Mouse (Mus musculus) MEL (cell line): ENCODE measurements around the gene Il17f. TPM values are rescaled to one million over a fixed set of nuclear protein-coding genes. Genes with fewer than 3 reads are reported as not detected.

Source experiments
- DNase-seq: peaks from one replicate; pipeline ENCODE4 v3.0.0; 2011; ENCODE audit warnings: low read depth, low spot score
- H3K27ac ChIP-seq: 2 replicates; pipeline ENCODE4 v1.5.1; 2012; ENCODE audit warnings: low read depth, mild to moderate bottlenecking, control low read depth, low read length, moderate library complexity; ENCODE audit not compliant: control insufficient read depth
- H3K27me3 ChIP-seq, 2 experiments: fragments of 150-350 bp in 1 of 2; sonication (generic) in 1 of 2; 2 replicates each; pipeline ENCODE4 v1.6.1; 2012; ENCODE audit warnings: low read length in 2 of 2, mild to moderate bottlenecking in 2 of 2, improper control_type of control experiment in 1 of 2, moderate library complexity in 1 of 2; ENCODE audit not compliant: insufficient read depth in 2 of 2, control insufficient read depth in 1 of 2
- H3K36me3 ChIP-seq, 2 experiments: 2 replicates each; pipeline ENCODE4 v1.6.1; 2012 to 2014; ENCODE audit warnings: low read length in 2 of 2, improper control_type of control experiment in 1 of 2, inconsistent platforms in 1 of 2, mild to moderate bottlenecking in 1 of 2; ENCODE audit not compliant: insufficient read depth in 2 of 2, control insufficient read depth in 1 of 2
- H3K4me1 ChIP-seq, 2 experiments: fragments of 150-350 bp in 1 of 2; sonication (generic) in 1 of 2; 2 replicates each; pipeline ENCODE4 v1.6.1; 2012; ENCODE audit warnings: low read length in 2 of 2, improper control_type of control experiment in 1 of 2, mild to moderate bottlenecking in 1 of 2; ENCODE audit not compliant: insufficient read depth in 2 of 2, control insufficient read depth in 1 of 2
- H3K4me3 ChIP-seq, 2 experiments: fragments of 150-350 bp in 1 of 2; sonication (generic) in 1 of 2; 2 replicates each; pipeline ENCODE4 v1.5.1; 2012; ENCODE audit warnings: low read depth in 2 of 2, low read length in 2 of 2, mild to moderate bottlenecking in 2 of 2, moderate library complexity in 2 of 2, control low read depth in 1 of 2, improper control_type of control experiment in 1 of 2; ENCODE audit not compliant: control insufficient read depth in 1 of 2, insufficient read depth in 1 of 2
- H3K79me2 ChIP-seq: 2 replicates; pipeline ENCODE4 v1.6.1; 2012; ENCODE audit warnings: mild to moderate bottlenecking, low read length, moderate library complexity; ENCODE audit not compliant: control insufficient read depth, poor library complexity, insufficient read depth
- H3K9ac ChIP-seq: 2 replicates; pipeline ENCODE4 v1.6.1; 2012; ENCODE audit warnings: low read depth, mild to moderate bottlenecking, control low read depth, low read length, moderate library complexity; ENCODE audit not compliant: control insufficient read depth, poor library complexity, severe bottlenecking
- H3K9me3 ChIP-seq: fragments of 150-350 bp; sonication (generic); replicated peaks from 2 replicates; pipeline ENCODE4 v1.6.1; 2012; ENCODE audit warnings: mild to moderate bottlenecking, low read length, improper control_type of control experiment, moderate library complexity; ENCODE audit not compliant: insufficient read depth
- CHD2 ChIP-seq: IDR thresholded peaks from 2 replicates; pipeline ENCODE4 v1.6.1; 2011; ENCODE audit warnings: low read length, improper control_type of control experiment
- E2F4 ChIP-seq: IDR thresholded peaks from 2 replicates; pipeline ENCODE4 v1.6.1; 2011; ENCODE audit warnings: low read depth, low read length, improper control_type of control experiment, borderline replicate concordance
- ELF1 ChIP-seq: IDR thresholded peaks from 2 replicates; pipeline ENCODE4 v1.6.1; 2014; ENCODE audit warnings: low read depth, mild to moderate bottlenecking, inconsistent platforms, low read length, improper control_type of control experiment, moderate library complexity
- EP300 ChIP-seq, 2 experiments: IDR thresholded peaks; 2 replicates each; pipeline ENCODE4 v1.6.1; 2011; ENCODE audit warnings: improper control_type of control experiment in 2 of 2, low read length in 2 of 2, low read depth in 1 of 2, mild to moderate bottlenecking in 1 of 2
- ETS1 ChIP-seq: IDR thresholded peaks from 2 replicates; pipeline ENCODE4 v1.6.1; 2012; ENCODE audit warnings: low read depth, mild to moderate bottlenecking, inconsistent platforms, low read length, improper control_type of control experiment, moderate library complexity
- GABPA ChIP-seq: IDR thresholded peaks from 2 replicates; pipeline ENCODE4 v1.6.1; 2012; ENCODE audit warnings: low read depth, mild to moderate bottlenecking, inconsistent platforms, low read length, improper control_type of control experiment, moderate library complexity
- HCFC1 ChIP-seq: IDR thresholded peaks from 2 replicates; pipeline ENCODE4 v1.6.1; 2012; ENCODE audit warnings: low read depth, mild to moderate bottlenecking, inconsistent platforms, low read length, improper control_type of control experiment, moderate library complexity
- JUND ChIP-seq: IDR thresholded peaks from 2 replicates; pipeline ENCODE4 v1.6.1; 2011; ENCODE audit warnings: low read depth, mild to moderate bottlenecking, improper control_type of control experiment, low read length
- MAFK ChIP-seq: IDR thresholded peaks from 2 replicates; pipeline ENCODE4 v1.6.1; 2011; ENCODE audit warnings: low read depth, mild to moderate bottlenecking, low read length, improper control_type of control experiment, borderline replicate concordance
- MYB ChIP-seq: IDR thresholded peaks from 2 replicates; pipeline ENCODE4 v1.6.1; 2011; ENCODE audit warnings: mild to moderate bottlenecking, low read depth, low read length, improper control_type of control experiment
- MYC ChIP-seq: IDR thresholded peaks from 2 replicates; pipeline ENCODE4 v1.6.1; 2011; ENCODE audit warnings: low read depth, mild to moderate bottlenecking, low read length, improper control_type of control experiment, moderate library complexity
- NRF1 ChIP-seq: IDR thresholded peaks from 2 replicates; pipeline ENCODE4 v1.6.1; 2014; ENCODE audit warnings: low read depth, mild to moderate bottlenecking, inconsistent platforms, low read length, improper control_type of control experiment, moderate library complexity; ENCODE audit not compliant: poor library complexity, insufficient read depth, severe bottlenecking
- POLR2A ChIP-seq, 2 experiments: IDR thresholded peaks; 2 replicates each; pipeline ENCODE4 v1.6.1; 2011 to 2012; ENCODE audit warnings: low read length in 2 of 2, mild to moderate bottlenecking in 2 of 2, control low read depth in 1 of 2, improper control_type of control experiment in 1 of 2, low read depth in 1 of 2, moderate library complexity in 1 of 2; ENCODE audit not compliant: control insufficient read depth in 1 of 2, insufficient read depth in 1 of 2, poor library complexity in 1 of 2
- RAD21 ChIP-seq: IDR thresholded peaks from 2 replicates; pipeline ENCODE4 v1.6.1; 2011; ENCODE audit warnings: mild to moderate bottlenecking, low read depth, low read length, improper control_type of control experiment
- RCOR1 ChIP-seq: IDR thresholded peaks from 2 replicates; pipeline ENCODE4 v1.6.1; 2012; ENCODE audit warnings: low read depth, mild to moderate bottlenecking, inconsistent platforms, low read length, improper control_type of control experiment
- SIN3A ChIP-seq: IDR thresholded peaks from 2 replicates; pipeline ENCODE4 v1.6.1; 2012; ENCODE audit warnings: low read length, improper control_type of control experiment, inconsistent platforms
- SMC3 ChIP-seq: IDR thresholded peaks from 2 replicates; pipeline ENCODE4 v1.6.1; 2011; ENCODE audit warnings: low read depth, low read length, improper control_type of control experiment
- TBP ChIP-seq: IDR thresholded peaks from 2 replicates; pipeline ENCODE4 v1.8.0; 2011; ENCODE audit warnings: low read depth, low read length, improper control_type of control experiment
- USF1 ChIP-seq: IDR thresholded peaks from 2 replicates; pipeline ENCODE4 v1.6.1; 2014; ENCODE audit warnings: low read depth, mild to moderate bottlenecking, inconsistent platforms, low read length, improper control_type of control experiment, moderate library complexity
- USF2 ChIP-seq, 2 experiments: IDR thresholded peaks; 2 replicates each; pipeline ENCODE4 v1.6.1; 2011 to 2012; ENCODE audit warnings: improper control_type of control experiment in 2 of 2, low read length in 2 of 2, borderline replicate concordance in 1 of 2, inconsistent platforms in 1 of 2, low read depth in 1 of 2, mild to moderate bottlenecking in 1 of 2; ENCODE audit not compliant: insufficient read depth in 1 of 2
- ZMIZ1 ChIP-seq: IDR thresholded peaks from 2 replicates; pipeline ENCODE4 v1.6.1; 2012; ENCODE audit warnings: low read depth, mild to moderate bottlenecking, inconsistent platforms, low read length, improper control_type of control experiment, moderate library complexity
- polyA plus RNA-seq, 2 experiments: library from polyadenylated mRNA; stranded (reverse) in 1 of 2; unstranded in 1 of 2; fragments of >175 nt in 1 of 2; fragments of >200 nt in 1 of 2; gene quantifications; 2 replicates each; pipeline versions ENCODE4 v1.2.1 to v1.2.4; 2012; ENCODE audit warnings: low replicate concordance in 2 of 2, low read depth in 1 of 2; ENCODE audit not compliant: insufficient read length in 2 of 2, insufficient read depth in 1 of 2, missing spikeins in 1 of 2
- total RNA-seq: library from RNA; depleted of rRNA; stranded (reverse); fragments of 300-350 nt; gene quantifications from 2 replicates; pipeline ENCODE4 v1.2.3, GENCODE M21; 2012

Il17f gene
- total and polyA plus RNA-seq, 3 experiments: not detected

GRCm38 (mm10) chr1:20817172-20817571 lies 26.8 kb upstream of the Il17f start:
- H3K9ac ChIP-seq: no peak overlapping the region
- no peak overlapping the region for H3K4me3 ChIP-seq

GRCm38 (mm10) chr1:20814521-20814920 lies 24.1 kb upstream of the Il17f start:
- Histone ChIP-seq H3K9ac (no peak overlapping the region), H3K4me3 (no peak overlapping the region), H3K27ac (no peak overlapping the region), H3K79me2 (peaks cover 30% of the 10 kb centered on the region), H3K36me3 (peaks cover 4 to 30% of the 10 kb centered on the region in 2 experiments), H3K4me1 (0 out of 4 replicates have a peak, but pooled peaks cover 0 to 5% of the 10 kb centered on the region in 2 experiments), H3K27me3 (no peaks in the 10 kb centered on the region), H3K9me3 (no peaks in the 10 kb centered on the region)
- TF ChIP-seq MAFK (no peak), CHD2 (no peak), EP300 (IDR thresholded peaks at IDR 0.05; ENCODE audit: low read depth in 1 of 2, low read length in 2 of 2) (no peak), NRF1 (no peak), RCOR1 (no peak), ELF1 (no peak), SMC3 (no peak), E2F4 (no peak), MYC (no peak), JUND (no peak), ZMIZ1 (no peak), RAD21 (no peak), GABPA (no peak)
- DNase-seq: no peak

More at GRCm38 (mm10) chr1:20817172-20817571, 26.8 kb upstream of the Il17f start:
- Histone ChIP-seq H3K27me3 (no peaks in the 10 kb centered on the region), H3K79me2 (peaks cover 31% of the 10 kb centered on the region), H3K9me3 (no peaks in the 10 kb centered on the region), H3K36me3 (peaks cover 10 to 17% of the 10 kb centered on the region in 2 experiments), H3K27ac (no peak overlapping the region), H3K4me1 (peaks cover 0 to 11% of the 10 kb centered on the region in 2 experiments; a peak in 1 of 4 replicates)
- TF ChIP-seq POLR2A (IDR thresholded peaks at IDR 0.05; ENCODE audit: control insufficient read depth in 1 of 2, insufficient read depth in 1 of 2, low read depth in 1 of 2, low read length in 2 of 2, poor library complexity in 1 of 2) (no peak), HCFC1 (no peak), USF1 (no peak), RCOR1 (no peak), MYC (no peak), MAFK (no peak), JUND (no peak), RAD21 (no peak), USF2 (IDR thresholded peaks at IDR 0.05; ENCODE audit: borderline replicate concordance in 1 of 2, insufficient read depth in 1 of 2, low read depth in 1 of 2, low read length in 2 of 2) (no peak), ETS1 (no peak), MYB (no peak), SIN3A (no peak), SMC3 (no peak), TBP (no peak)
- DNase-seq: no peak
